Mouse (Mus musculus): ENCODE measurements around the gene Sec16b.

Sec16b gene

DNA sequence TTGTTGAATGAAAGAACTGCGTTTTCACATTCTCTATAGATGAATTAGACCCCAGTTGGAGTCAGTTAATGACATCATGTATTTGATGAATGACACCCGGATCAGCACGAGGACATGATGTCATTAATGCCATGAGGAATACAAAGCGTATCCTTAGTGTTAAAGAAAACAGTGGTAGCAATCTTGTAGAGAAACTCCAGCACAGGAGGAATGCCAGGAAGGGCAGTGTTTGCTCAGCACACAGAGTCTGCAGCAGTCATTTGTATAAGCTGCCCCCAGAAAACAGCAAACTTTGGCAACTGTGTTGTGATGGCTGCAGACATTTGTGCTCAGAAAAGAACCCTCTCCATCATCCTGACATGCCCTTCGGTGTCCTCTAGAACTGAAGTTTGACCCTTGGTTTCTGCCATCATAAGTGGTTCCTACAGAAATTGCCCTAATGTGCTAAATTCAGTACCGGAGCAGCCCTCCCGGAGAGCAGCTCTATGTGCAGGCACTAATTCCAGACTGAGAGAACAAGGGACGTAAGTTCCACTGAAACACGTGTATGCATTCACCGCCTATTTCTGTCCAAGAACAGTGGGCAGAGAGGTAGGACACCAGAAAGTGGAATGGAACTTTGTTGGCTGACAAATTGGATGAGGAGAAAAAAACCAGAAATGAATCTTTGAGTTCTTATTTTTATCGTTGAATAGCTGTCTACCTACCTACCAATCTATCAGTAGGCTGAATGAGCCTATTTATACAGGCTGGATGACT lies 6.3 kb downstream of the Sec16b start:
- no peak for DNase-seq (ENCODE audit: extremely low spot score, low spot score)

GRCm38 (mm10) chr1:157513559-157513958 lies 7.0 kb downstream of the Sec16b start:
- DNase-seq (ENCODE audit: extremely low spot score, low spot score): no peak

DNA sequence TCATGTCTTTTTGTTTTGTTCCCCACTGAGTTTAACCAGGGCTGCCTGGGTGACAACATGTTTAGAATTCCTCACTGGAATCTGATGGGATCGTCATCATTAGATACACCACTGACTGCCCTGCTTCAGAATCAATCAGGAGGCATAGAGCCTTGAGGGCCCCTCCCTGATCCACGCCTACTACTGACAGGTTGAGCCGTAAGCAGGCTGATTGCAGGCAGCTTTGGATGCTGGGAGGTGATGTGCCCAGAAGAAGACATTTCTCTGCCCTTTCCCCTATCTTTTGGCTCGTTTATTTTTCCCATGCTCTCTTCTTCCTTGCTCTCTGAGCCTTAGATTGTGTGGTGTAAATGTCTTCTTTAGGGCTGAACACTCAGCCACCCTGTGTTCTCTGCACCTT lies 7.8 kb downstream of the Sec16b start:
- DNase-seq (ENCODE audit: extremely low spot score, low spot score): no peak

GRCm38 (mm10) chr1:157516838-157517808 lies 10.6 kb downstream of the Sec16b start:
- DNase-seq (ENCODE audit: extremely low spot score, low spot score): no peak

DNA sequence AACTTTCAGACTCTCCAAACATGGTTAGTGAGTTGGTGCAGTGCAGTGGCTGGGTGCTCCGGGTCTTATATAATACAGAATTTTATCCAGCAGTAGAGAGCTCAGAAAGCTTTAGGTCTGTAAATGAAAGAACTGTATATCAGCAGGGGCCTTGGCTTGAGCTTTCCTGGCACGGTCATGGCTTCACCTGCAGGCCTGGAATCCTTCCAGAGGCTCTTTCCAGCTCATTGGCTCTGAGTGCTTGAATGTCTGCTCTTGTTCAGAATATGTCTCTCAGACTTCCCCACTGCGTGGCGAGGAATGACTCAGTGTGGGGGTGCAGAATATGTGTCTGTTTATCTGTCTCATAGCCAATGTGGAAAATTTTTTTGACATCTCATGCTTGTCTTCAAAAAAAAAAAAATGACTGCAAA lies 11.6 kb downstream of the Sec16b start:
- no peak for DNase-seq (ENCODE audit: extremely low spot score, low spot score)

- no peak for DNase-seq (ENCODE audit: extremely low spot score, low spot score)
Observed at GRCm38 (mm10) chr1:157519396-157519795, 12.9 kb downstream of the Sec16b start.

DNA sequence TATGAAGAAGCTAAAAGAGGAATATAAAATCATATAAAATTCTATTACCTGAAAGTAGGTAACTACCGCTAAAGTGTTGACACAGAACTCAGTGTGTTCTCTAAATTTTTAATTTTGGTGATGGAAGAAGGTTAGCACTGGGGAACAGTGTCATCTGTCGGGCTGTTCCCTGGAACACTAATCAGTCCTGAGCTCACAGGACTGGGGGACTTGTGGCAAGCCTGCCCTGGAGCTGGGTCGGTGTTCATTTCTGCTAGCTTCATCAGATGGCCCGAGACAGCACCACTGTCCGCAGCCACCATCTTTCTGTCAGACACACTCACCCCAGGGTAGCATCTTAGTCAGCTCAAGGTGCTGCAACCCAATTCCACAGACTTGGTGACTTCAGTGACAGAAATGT lies 15.8 kb downstream of the Sec16b start:
- DNase-seq (ENCODE audit: extremely low spot score, low spot score): no peak

DNA sequence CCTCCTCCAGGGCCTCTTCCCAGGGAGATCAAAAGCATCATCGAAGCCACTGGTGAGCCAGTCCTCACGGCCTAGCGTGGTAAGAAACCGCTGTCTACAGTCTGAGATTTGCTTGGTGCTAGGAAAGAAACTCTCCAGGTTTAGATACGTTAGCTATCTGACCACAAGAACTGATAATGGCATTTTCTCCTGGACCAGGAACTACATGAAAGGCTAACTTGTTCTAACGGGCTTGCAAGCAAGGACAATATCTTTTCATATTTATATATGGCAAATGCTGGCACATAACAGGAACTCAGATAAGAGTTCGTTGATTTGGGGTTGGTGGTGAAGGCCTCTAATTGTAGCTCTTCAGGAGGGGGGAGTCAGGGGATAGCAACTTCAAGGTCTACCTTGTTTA lies 18.2 kb downstream of the Sec16b start:
- no peak for DNase-seq (ENCODE audit: extremely low spot score, low spot score)

GRCm38 (mm10) chr1:157525692-157526354 lies 19.3 kb downstream of the Sec16b start:
- no peak for DNase-seq (ENCODE audit: extremely low spot score, low spot score)

DNA sequence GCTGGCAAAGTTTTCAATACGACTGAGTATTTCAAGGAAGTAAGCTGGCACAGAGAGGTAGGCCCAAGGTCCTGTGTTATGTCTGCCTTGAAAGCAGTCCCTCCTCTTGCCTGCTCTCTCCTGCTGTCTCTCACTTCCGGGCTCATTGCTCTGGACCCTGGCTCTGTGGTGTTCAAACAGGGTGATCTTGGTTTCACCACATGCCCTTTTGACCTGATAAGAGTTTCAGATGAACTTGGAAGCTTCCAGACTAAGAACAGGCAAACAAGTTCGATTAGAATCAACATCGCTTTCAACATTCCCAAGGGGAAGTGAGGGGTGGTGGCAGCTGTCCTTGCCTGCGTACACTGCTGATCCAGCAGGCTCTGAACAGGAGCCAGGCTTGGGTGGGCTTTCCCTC lies 20.1 kb downstream of the Sec16b start:
- DNase-seq (ENCODE audit: extremely low spot score, low spot score): no peak

GRCm38 (mm10) chr1:157532826-157533460 lies 26.4 kb downstream of the Sec16b start:
- no peak for DNase-seq (ENCODE audit: extremely low spot score, low spot score)

GRCm38 (mm10) chr1:157535571-157535970 lies 29.0 kb downstream of the Sec16b start:
- DNase-seq (ENCODE audit: extremely low spot score, low spot score): no peak

DNA sequence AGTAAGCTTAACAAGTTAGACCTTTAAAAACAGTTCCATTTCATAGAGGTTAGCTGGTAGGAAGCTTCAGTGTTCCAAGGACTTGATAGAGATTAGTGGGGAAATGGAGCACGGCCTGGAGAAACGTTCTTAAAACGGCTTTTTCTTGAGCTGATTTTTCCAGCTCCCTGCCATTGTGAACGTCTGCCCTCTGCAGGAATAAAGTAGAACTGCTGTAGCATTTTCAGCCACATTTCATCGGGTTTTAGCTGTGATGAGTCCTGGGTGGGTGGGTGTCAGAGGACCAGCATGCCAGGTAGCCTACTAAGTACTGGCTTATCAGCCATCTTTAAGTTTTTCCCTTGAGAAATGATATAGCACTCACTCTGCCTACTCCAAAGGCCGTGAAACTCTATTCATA lies 29.9 kb downstream of the Sec16b start:
- peak; percentile 57 for DNase-seq (ENCODE audit: extremely low spot score, low spot score)

- DNase-seq (ENCODE audit: extremely low spot score, low spot score): no peak
Observed at GRCm38 (mm10) chr1:157537636-157538035, 31.1 kb downstream of the Sec16b start.

DNA sequence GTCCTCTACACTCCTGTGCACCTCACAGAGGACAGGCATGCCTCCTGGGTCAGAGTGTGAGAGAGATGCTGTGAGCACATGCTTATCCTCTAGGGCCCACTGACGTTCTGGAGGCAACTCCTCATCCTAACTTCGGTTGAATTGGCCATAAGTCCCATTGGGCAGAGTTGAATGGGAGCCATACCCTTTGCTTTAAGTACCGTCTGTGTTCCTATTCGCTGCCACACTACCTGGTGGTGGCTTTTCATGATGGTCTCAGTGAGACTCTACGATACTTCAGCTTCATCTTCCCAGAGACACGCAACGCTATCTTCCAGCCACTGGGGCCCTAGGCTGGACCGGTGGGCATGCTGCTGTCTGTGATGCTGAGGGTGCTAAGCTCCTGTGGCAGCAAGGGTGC lies 38.5 kb downstream of the Sec16b start:
- no peak for DNase-seq (ENCODE audit: extremely low spot score, low spot score)

DNA sequence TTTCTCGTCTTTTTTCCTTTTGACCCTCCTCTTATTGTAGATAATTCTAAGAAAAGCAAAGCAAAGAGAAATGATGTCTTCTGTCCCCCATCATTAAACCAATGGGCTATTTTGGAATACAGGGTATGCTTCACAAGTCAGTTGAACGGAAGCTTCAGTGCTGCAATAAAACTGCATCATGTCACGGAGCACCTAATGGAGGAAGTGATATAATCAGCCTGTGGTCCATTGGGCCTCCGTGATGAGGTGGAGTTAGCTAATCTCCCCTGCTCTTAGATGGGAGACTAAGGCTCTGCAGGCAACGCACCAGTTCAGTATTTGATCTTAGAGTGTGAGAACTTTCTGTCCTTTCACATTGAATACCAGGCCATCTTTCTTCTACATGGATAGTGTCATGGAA lies 41.1 kb downstream of the Sec16b start:
- DNase-seq (ENCODE audit: extremely low spot score, low spot score): no peak

DNA sequence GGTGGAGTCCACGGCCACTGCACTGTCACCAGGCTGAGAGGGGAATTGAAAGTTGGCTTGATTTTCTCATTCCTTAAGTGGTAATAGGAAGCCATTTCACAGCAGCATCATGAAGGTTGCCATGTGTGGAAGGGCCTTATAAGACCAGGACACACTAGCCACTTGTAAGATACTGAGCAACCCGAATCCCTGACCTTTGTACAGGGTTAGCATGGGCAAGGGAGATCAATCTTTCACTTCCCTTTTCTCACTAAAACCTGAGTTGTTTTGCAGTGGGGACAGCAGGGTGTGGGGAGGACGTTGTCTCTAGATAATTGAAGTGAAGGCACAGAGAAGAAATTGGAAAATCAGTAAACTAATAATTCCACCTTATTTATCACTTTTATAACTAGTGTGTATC lies 43.2 kb downstream of the Sec16b start:
- DNase-seq (ENCODE audit: extremely low spot score, low spot score): no peak

- DNase-seq (ENCODE audit: extremely low spot score, low spot score): peak; percentile 54
Observed at GRCm38 (mm10) chr1:157552749-157553451, 46.4 kb downstream of the Sec16b start.

DNA sequence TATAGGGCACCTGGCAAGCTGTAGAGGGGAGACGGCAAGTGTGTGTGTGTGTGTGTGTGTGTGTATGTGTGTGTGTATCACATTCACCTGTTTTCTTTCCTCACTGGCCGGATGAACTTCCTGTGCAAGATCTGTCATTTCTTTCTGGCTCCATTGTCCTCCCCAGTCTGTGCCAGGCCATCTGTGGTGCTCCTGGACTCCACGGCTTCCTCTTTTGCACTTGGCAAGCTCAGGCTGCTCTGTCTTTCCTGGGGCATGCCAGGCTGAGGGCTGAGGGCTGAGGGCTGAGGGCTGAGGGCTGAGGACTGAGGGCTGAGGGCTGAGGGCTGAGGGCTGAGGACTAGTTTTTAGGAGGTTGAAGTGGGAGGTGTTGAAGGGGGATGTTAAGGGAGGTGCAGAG lies 47.6 kb downstream of the Sec16b start:
- no peak for DNase-seq (ENCODE audit: extremely low spot score, low spot score)

DNA sequence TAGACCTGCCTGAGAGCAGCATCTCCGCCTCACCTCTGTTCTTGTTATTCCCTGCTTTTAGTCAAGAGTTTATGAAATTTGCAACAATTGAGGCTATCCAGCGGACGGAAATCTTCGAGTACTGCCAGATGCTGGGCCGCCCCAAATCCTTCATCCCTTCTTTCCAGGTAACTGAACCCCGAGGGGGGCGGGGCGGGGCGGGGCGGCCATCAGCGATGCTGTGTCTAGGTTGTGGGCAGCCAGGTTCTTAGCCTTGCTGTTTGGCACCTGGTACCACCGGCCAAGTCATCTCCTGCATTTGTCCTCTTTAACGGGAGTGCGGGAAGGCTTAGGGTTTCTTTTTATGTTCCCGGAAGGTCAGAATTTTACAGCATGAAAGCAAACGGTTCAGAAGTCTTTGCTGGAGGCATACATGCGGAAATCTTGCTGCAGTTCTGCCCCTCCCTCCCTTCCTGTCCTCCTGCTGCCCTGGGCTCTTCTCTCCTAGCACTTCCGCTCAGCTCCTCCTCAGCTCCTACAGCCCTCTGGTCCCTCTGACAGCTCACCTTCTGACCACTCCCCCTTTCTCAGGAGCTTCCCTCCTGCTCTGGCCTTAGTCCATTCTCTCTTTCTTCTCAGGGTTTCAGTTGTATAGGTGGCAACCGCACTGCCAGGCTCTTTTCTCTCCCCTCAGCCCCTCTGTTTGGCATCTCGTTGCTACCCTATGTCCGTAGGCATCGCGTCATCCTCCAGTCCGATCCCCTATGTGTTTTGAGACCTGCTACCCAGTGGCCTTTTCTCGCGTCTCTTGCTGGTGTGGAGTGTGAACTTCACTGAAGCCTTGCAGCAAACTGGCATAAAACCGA lies 48.4 kb downstream of the Sec16b start:
- no peak for DNase-seq (ENCODE audit: extremely low spot score, low spot score)

Data from neural tube, embryonic 10.5 days (tissue).